ENCODE assay signal across 27 mouse cellular contexts in the genomic region with DNA sequence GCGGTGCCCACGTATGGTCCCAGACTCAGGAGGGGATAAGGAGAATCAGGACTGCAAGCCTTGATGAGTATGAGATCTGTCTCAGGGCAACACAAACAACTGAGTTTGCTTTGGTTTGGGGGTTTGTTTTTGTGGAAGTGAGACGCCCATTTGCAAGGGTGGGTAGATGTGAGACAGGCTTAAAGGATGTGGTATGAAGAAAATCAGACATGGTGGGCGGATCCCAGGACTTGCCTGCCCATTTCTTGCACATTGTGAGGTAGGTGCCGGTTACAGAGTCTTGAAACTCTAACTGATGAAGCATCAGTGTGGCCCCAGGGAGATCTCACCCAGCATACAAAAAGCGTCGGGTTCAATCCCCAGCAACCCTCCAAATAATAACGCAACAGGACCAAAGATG. TPM values are rescaled to one million over a fixed set of nuclear protein-coding genes. Genes with fewer than 3 reads are reported as not detected.
DNase-seq lines count a peak whose midpoint lies in the region; ATAC-seq and TF ChIP-seq lines count a peak whose summit lies in the region.
"Had no signal": no experiment of that assay in that cellular context is flagged by ENCODE, and none has a peak within 500 bp of the region (broad histone marks: within the 10 kb centered on the region; RNA-seq: fewer than 3 reads in every experiment).

No protein-coding gene starts in this region.

- no peak for ATAC-seq in neural tube, embryonic 14.5 days (ENCODE audit: low read depth)
- no peak for ATAC-seq in megakaryocyte-erythroid progenitor cell, adult 5-6 weeks (replicated peaks; ENCODE audit: low FRiP score, low TSS enrichment, poor library complexity, severe bottlenecking)
- no peak for ATAC-seq in midbrain, embryonic 15.5 days (replicated peaks)
- no peak for ATAC-seq in forebrain, postnatal 0 days

- no peak for DNase-seq in neural tube, embryonic 10.5 days (ENCODE audit: extremely low spot score, low spot score)
- peak; percentile 62 for DNase-seq in CD4-positive helper T cell, adult 2 months (ENCODE audit: low read depth, low spot score)
- peak; percentile 68 for DNase-seq in CD4-positive, CD25-positive, alpha-beta regulatory T cell, adult 2 months (ENCODE audit: low read depth, low spot score)
- DNase-seq in brain, adult 2 months (ENCODE audit: low read depth, low spot score), result peak; percentile 47
- no peak for DNase-seq in forebrain, postnatal 0 days
- DNase-seq: adrenal gland, postnatal 10 days; cerebellum, adult 11-12 months; cerebellum, adult 9-11 months; gastrocnemius, postnatal 10 days; heart, postnatal 4 days; kidney, adult 11 months; kidney, postnatal 25 days; liver; lung, adult 2 months; lung, postnatal 10 days; midbrain, embryonic 14.5 days; thymus, adult 18-20 months had no signal

- H3K27ac ChIP-seq in neural tube, embryonic 14.5 days (ENCODE audit: low read depth, low read length), result 0 out of 2 replicates have a peak overlapping the region, but pooled peaks have one; percentile 23
- no peak overlapping the region for H3K27ac ChIP-seq in midbrain, embryonic 15.5 days
- no peak overlapping the region for H3K27ac ChIP-seq in forebrain, postnatal 0 days (ENCODE audit: low read depth, low read length)
- H3K27ac ChIP-seq: hindbrain, embryonic 13.5 days; kidney, embryonic 15.5 days; liver, embryonic 14.5 days; macrophage; neural tube, embryonic 13.5 days; stomach, postnatal 0 days had no signal

- 86% methylated on average over 8 of the region's 8 CpGs for WGBS in neural tube, embryonic 14.5 days
- 90% methylated on average over 8 of the region's 8 CpGs for WGBS in midbrain, embryonic 15.5 days
- whole genome bisulfite sequencing in forebrain, postnatal 0 days, result 92% methylated on average over 8 of the region's 8 CpGs

- H3K4me2 ChIP-seq in neural tube, embryonic 14.5 days (ENCODE audit: low read depth, low read length), result no peak overlapping the region
- no peak overlapping the region for H3K4me2 ChIP-seq in midbrain, embryonic 15.5 days
- no peak overlapping the region for H3K4me2 ChIP-seq in forebrain, postnatal 0 days (ENCODE audit: low read depth)
- H3K4me2 ChIP-seq: hindbrain, embryonic 13.5 days; kidney, embryonic 15.5 days; neural tube, embryonic 13.5 days had no signal

- no peak for TF ChIP-seq CTCF in forebrain, postnatal 0 days (IDR thresholded peaks at IDR 0.05; ENCODE audit: low read depth)

- H3K27me3 ChIP-seq in neural tube, embryonic 14.5 days (ENCODE audit: control insufficient read depth, insufficient read depth, low read length), result no peaks in the 10 kb centered on the region
- H3K27me3 ChIP-seq in midbrain, embryonic 15.5 days (replicated peaks), result no peaks in the 10 kb centered on the region
- no peaks in the 10 kb centered on the region for H3K27me3 ChIP-seq in forebrain, postnatal 0 days (ENCODE audit: insufficient read depth, low read length)
- H3K27me3 ChIP-seq: hindbrain, embryonic 13.5 days; kidney, embryonic 15.5 days; neural tube, embryonic 13.5 days had no signal

- no peak overlapping the region for H3K4me3 ChIP-seq in neural tube, embryonic 14.5 days (ENCODE audit: low read depth, low read length)
- no peak overlapping the region for H3K4me3 ChIP-seq in midbrain, embryonic 15.5 days
- H3K4me3 ChIP-seq in forebrain, postnatal 0 days (ENCODE audit: low read depth, low read length), result no peak overlapping the region
- H3K4me3 ChIP-seq: erythroblast, embryonic 14.5 days; hindbrain, embryonic 13.5 days; kidney, embryonic 15.5 days; neural tube, embryonic 13.5 days had no signal

- H3K4me1 ChIP-seq in neural tube, embryonic 14.5 days (ENCODE audit: control insufficient read depth, insufficient read depth, low read length), result peaks cover 2% of the 10 kb centered on the region
- peaks cover 31% of the 10 kb centered on the region for H3K4me1 ChIP-seq in midbrain, embryonic 15.5 days
- H3K4me1 ChIP-seq in forebrain, postnatal 0 days (ENCODE audit: insufficient read depth), result no peaks in the 10 kb centered on the region

- no peaks in the 10 kb centered on the region for H3K9me3 ChIP-seq in neural tube, embryonic 14.5 days (ENCODE audit: control insufficient read depth, low read length)
- H3K9me3 ChIP-seq in midbrain, embryonic 15.5 days, result no peaks in the 10 kb centered on the region
- no peaks in the 10 kb centered on the region for H3K9me3 ChIP-seq in forebrain, postnatal 0 days (ENCODE audit: low read length)
- H3K9me3 ChIP-seq: hindbrain, embryonic 13.5 days; kidney, embryonic 15.5 days; neural tube, embryonic 13.5 days had no signal

- no peaks in the 10 kb centered on the region for H3K36me3 ChIP-seq in neural tube, embryonic 14.5 days (ENCODE audit: control insufficient read depth, insufficient read depth, low read length)
- H3K36me3 ChIP-seq in midbrain, embryonic 15.5 days (replicated peaks), result no peaks in the 10 kb centered on the region
- no peaks in the 10 kb centered on the region for H3K36me3 ChIP-seq in forebrain, postnatal 0 days (ENCODE audit: insufficient read depth)
- H3K36me3 ChIP-seq: hindbrain, embryonic 13.5 days; kidney, embryonic 15.5 days; neural tube, embryonic 13.5 days had no signal

- H3K9ac ChIP-seq in neural tube, embryonic 14.5 days (replicated peaks; ENCODE audit: low read depth, low read length), result no peak overlapping the region
- H3K9ac ChIP-seq in midbrain, embryonic 15.5 days, result no peak overlapping the region
- no peak overlapping the region for H3K9ac ChIP-seq in forebrain, postnatal 0 days
- H3K9ac ChIP-seq: hindbrain, embryonic 13.5 days; kidney, embryonic 15.5 days; liver, embryonic 14.5 days; neural tube, embryonic 13.5 days had no signal

RNA-seq across cellular contexts. Expression of gene Smurf1, which starts 45.9 kb away (rescaled TPM):
- polyA plus RNA-seq in neural tube, embryonic 14.5 days (2014; fragmentation: Nextera tagmentation; extraction: Ambion mirVana), result 30.3 and 32.9 TPM in 2 replicates
- 1.9 and 4.1 TPM in 2 replicates for total RNA-seq in megakaryocyte-erythroid progenitor cell, adult 5-6 weeks (2014; fragmentation: Nextera tagmentation)
- 1.0 and 5.1 TPM in 2 replicates for total RNA-seq in megakaryocyte-erythroid progenitor cell, adult 5-6 weeks (2017)
- polyA plus RNA-seq in midbrain, embryonic 15.5 days (2015; fragmentation: Nextera tagmentation; extraction: Ambion mirVana), result 38.5 and 44.2 TPM in 2 replicates
- total RNA-seq in forebrain, postnatal 0 days (2014; rRNA removed), result 49.2 and 55.5 TPM in 2 replicates
- polyA plus RNA-seq in forebrain, postnatal 0 days (2015; fragmentation: Nextera tagmentation; extraction: Ambion mirVana), result 15.3 and 21.6 TPM in 2 replicates

Comparison
In these comparisons a context has a peak if more than half of its experiments do, and no peak if none do; other contexts are left out.
1. DNase-seq: peak in CD4-positive helper T cell, adult 2 months (single experiment), CD4-positive, CD25-positive, alpha-beta regulatory T cell, adult 2 months (single experiment) and brain, adult 2 months (single experiment); none in neural tube, embryonic 10.5 days (single experiment) and forebrain, postnatal 0 days (single experiment).